Mouse (Mus musculus): ENCODE data around the gene 9530003J23Rik. TPM values are rescaled to one million over a fixed set of nuclear protein-coding genes. Genes with fewer than 3 reads are reported as not detected.
A peak's percentile ranks its signal among the peaks of the same experiment; 100 is the strongest.

Gene 9530003J23Rik
- polyA plus RNA-seq, 1 experiment: not detected

DNA sequence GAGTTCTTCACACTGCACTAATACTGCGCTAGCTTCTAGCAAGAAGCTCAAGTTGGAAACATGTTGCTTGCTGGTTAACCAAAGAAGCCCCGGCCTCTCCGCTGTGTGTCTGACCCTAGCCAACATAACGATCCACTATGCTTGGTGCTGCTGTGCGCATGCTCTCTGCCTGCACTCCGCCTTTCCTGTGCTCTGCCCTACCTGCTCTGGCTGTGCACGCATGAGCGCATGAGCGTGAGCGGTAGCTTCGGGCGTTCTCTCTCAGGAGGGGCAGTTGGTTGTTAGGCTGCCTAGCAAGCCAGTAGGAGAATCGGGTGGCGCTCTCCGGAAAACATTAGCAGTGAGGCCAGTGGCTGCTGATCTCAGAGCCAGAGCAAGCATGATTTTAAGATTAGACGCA, 8.7 kb downstream of the 9530003J23Rik start:
- Histone ChIP-seq H3K27me3 (ENCODE audit: control insufficient read depth) (peaks cover 2% of the 10 kb centered on the region; the same call in 1 of the 2 replicates), H3K9me3 (ENCODE audit: control insufficient read depth, low read length) (no peaks in the 10 kb centered on the region), H3K4me3 (replicated peaks) (no peak overlapping the region), H3K4me1 (ENCODE audit: control insufficient read depth) (peaks cover 5% of the 10 kb centered on the region), H3K36me3 (ENCODE audit: control insufficient read depth) (no peaks in the 10 kb centered on the region)
- no peak for TF ChIP-seq GATA1 (IDR thresholded peaks at IDR 0.05; ENCODE audit: low read length)
- no peak for TF ChIP-seq TAL1 (IDR thresholded peaks at IDR 0.05; ENCODE audit: low read length)

DNA sequence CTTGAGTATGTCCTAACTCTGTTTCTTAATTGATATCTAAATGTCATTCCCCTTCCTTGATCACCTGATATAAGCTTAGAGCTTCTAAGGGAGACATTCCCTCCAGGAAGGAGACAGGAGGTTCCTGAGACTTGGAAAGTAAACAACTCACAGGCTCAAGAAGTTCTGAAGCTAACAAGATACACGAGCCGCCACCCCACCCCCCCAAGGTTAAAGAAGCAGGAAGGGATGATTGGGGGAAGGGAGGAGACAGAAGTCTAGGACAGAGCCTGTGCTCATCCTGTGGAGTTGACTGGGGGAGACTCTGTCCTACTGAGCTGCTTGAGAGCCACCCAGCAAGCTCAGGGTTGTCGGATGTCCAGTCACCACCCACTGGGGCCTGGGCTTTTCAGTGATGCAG, 12.5 kb downstream of the 9530003J23Rik start:
- Histone ChIP-seq H3K36me3 (ENCODE audit: control insufficient read depth) (peaks cover 22% of the 10 kb centered on the region), H3K4me3 (replicated peaks) (no peak overlapping the region), H3K4me1 (ENCODE audit: control insufficient read depth) (peaks cover 26% of the 10 kb centered on the region), H3K9me3 (ENCODE audit: control insufficient read depth, low read length) (no peaks in the 10 kb centered on the region), H3K27me3 (ENCODE audit: control insufficient read depth) (peaks cover 2% of the 10 kb centered on the region; the same call in 1 of the 2 replicates)
- TF ChIP-seq GATA1 (IDR thresholded peaks at IDR 0.05; ENCODE audit: low read length) (no peak), TAL1 (IDR thresholded peaks at IDR 0.05; ENCODE audit: low read length) (no peak)

DNA sequence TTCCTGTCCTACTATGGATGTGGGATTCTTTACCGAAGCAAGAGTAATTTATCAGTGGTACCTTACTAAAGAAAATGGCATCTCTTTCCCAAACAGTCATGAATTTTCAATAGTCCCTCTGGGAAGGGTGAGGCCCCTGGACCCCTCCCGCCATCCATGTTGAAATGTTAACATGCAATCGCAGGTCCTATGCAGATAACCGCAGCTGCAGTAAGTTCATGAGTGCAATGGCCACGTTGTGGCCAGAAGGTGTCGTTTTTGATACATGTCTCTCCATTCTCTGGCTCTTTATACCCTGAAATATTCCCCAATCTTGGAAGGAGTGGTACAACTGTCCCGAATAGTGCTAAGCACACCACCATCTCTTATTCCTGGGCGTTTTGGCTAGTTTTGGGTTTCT, 13.4 kb downstream of the 9530003J23Rik start:
- Histone ChIP-seq H3K4me1 (ENCODE audit: control insufficient read depth) (peaks cover 26% of the 10 kb centered on the region), H3K9me3 (ENCODE audit: control insufficient read depth, low read length) (no peaks in the 10 kb centered on the region), H3K36me3 (ENCODE audit: control insufficient read depth) (peaks cover 31% of the 10 kb centered on the region), H3K27me3 (ENCODE audit: control insufficient read depth) (peaks cover 2% of the 10 kb centered on the region; the same call in 1 of the 2 replicates), H3K4me3 (replicated peaks) (peak overlapping the region; percentile 97)
- TF ChIP-seq TAL1 (IDR thresholded peaks at IDR 0.05; ENCODE audit: low read length): no peak
- no peak for TF ChIP-seq GATA1 (IDR thresholded peaks at IDR 0.05; ENCODE audit: low read length)

DNA sequence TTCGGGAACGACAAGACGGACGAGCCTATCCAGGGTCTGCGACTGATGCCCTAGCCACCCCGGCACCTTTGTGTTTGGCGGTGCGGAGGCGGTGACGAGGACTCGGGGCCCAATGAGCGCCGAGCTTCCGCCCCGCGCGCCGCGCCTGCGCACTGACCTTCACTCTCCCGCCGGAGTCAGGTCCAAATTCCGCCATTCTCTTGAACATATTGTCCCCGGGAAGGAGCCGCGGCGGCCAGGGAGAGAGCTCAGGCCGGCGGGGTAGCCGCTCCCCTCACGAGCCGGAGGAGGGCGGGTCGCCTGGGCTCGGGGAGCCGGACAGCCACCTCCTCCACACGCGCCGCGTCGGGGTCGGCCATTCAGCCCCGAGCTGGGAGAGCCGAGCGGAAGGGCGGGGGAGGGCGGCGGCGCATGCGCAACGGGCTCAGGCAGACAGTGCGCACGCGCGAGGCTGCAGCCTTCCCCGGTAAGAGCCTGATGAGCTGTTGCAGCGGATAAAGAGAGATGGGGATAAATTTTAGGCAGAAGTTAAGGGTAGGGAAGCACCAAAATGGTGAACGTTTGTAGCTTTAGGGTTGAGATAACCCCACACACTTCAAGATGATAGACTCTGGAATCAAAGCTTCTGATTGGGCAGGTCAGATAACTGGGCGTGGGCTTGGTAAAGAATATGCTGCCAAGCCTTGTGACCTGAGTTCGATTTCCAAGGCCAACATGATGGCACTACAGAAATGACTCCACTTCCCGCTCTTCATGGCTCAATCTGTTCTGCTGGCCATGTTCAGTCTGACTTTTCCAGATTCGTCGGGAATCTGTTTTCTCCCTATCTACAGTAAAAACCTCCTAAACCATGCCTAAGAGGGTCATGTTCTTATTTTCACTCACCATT, 14.2 kb downstream of the 9530003J23Rik start, which contains the start of gene Yeats4:
TSS of gene Yeats4 (minus strand) at position 406 of the 889 bp plus-strand sequence.
- Histone ChIP-seq H3K4me3 (replicated peaks) (peak within 1 kb of the TSS; percentile 97), H3K27me3 (ENCODE audit: control insufficient read depth) (no peaks in the 10 kb centered on the region; the same call in 1 of the 2 replicates), H3K4me1 (ENCODE audit: control insufficient read depth) (peaks cover 26% of the 10 kb centered on the region), H3K36me3 (ENCODE audit: control insufficient read depth) (peaks cover 38% of the 10 kb centered on the region), H3K9me3 (ENCODE audit: control insufficient read depth, low read length) (no peaks in the 10 kb centered on the region)
- TF ChIP-seq GATA1 (IDR thresholded peaks at IDR 0.05; ENCODE audit: low read length) (peak; percentile 29; the same call in 1 of the 2 replicates), TAL1 (IDR thresholded peaks at IDR 0.05; ENCODE audit: low read length) (no peak)

DNA sequence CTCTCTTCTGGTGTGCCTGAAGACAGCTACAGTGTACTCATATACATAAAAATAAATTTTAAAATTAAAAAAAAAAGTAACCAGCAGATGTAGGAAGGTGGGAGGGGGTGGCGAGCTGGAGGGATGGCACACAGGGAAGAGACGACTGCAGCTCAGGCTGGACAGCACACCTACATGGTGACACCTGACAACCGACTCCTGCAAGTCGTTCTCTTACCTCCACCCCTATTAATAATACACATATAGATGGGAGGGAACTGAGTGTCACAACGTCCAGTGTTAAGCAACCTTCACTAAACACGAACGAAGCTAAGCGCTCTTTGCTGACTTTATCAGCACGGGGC, 14.8 kb downstream of the 9530003J23Rik start:
- no peaks in the 10 kb centered on the region for H3K9me3 ChIP-seq (ENCODE audit: control insufficient read depth, low read length)
- H3K4me3 ChIP-seq (replicated peaks): peak overlapping the region; percentile 97
- TF ChIP-seq GATA1 (IDR thresholded peaks at IDR 0.05; ENCODE audit: low read length): no peak
- TF ChIP-seq TAL1 (IDR thresholded peaks at IDR 0.05; ENCODE audit: low read length): no peak
- H3K4me1 ChIP-seq (ENCODE audit: control insufficient read depth): peaks cover 26% of the 10 kb centered on the region
- no peaks in the 10 kb centered on the region; the same call in 1 of the 2 replicates for H3K27me3 ChIP-seq (ENCODE audit: control insufficient read depth)
- H3K36me3 ChIP-seq (ENCODE audit: control insufficient read depth): peaks cover 41% of the 10 kb centered on the region

DNA sequence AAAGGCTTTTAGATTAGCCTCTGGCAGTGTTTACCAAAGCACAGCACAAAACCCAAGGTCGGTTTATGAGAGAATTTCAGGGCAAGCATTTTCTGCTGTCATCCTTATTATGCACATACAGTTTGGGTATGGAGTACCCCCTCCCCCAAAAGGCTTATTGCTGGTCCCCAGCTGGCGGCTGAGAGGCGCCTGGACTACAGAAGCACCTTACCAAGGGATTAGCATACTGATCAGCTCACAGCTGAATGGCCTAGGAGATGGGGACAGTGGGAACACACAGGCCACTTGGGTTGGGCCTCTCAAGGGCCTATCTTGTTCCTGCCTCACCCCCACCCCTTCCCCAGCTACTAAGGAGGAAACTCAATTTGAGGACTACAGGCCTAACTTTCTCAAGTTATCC, 15.7 kb downstream of the 9530003J23Rik start:
- Histone ChIP-seq H3K4me3 (replicated peaks) (peak overlapping the region; percentile 97), H3K9me3 (ENCODE audit: control insufficient read depth, low read length) (no peaks in the 10 kb centered on the region), H3K27me3 (ENCODE audit: control insufficient read depth) (no peaks in the 10 kb centered on the region; the same call in 1 of the 2 replicates), H3K4me1 (ENCODE audit: control insufficient read depth) (peaks cover 26% of the 10 kb centered on the region), H3K36me3 (ENCODE audit: control insufficient read depth) (peaks cover 51% of the 10 kb centered on the region)
- no peak for TF ChIP-seq GATA1 (IDR thresholded peaks at IDR 0.05; ENCODE audit: low read length)
- no peak for TF ChIP-seq TAL1 (IDR thresholded peaks at IDR 0.05; ENCODE audit: low read length)

DNA sequence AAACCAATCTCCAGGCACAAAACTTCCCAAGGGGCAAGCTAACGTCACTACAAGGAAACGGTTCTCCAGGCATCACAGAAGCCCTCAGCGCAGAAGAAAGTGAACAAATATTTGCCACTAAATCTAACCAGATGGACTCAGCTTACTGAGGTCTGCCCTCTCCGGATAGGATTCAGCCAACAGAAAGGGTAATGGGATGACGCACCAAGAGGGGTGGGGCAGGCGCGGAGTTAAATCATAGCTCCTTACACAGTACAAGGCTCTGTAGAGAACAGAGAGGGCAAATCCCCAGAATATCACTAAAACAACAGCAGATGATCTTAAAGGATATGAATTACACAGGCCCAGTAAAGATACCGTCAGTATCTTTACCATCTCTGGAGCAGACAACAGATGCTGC, 20.2 kb downstream of the 9530003J23Rik start:
- Histone ChIP-seq H3K4me3 (replicated peaks) (no peak overlapping the region), H3K27me3 (ENCODE audit: control insufficient read depth) (no peaks in the 10 kb centered on the region), H3K9me3 (ENCODE audit: control insufficient read depth, low read length) (no peaks in the 10 kb centered on the region; the same call in 1 of the 2 replicates), H3K4me1 (ENCODE audit: control insufficient read depth) (peaks cover 24% of the 10 kb centered on the region), H3K36me3 (ENCODE audit: control insufficient read depth) (peaks cover 92% of the 10 kb centered on the region)
- TF ChIP-seq TAL1 (IDR thresholded peaks at IDR 0.05; ENCODE audit: low read length): no peak
- no peak for TF ChIP-seq GATA1 (IDR thresholded peaks at IDR 0.05; ENCODE audit: low read length)

DNA sequence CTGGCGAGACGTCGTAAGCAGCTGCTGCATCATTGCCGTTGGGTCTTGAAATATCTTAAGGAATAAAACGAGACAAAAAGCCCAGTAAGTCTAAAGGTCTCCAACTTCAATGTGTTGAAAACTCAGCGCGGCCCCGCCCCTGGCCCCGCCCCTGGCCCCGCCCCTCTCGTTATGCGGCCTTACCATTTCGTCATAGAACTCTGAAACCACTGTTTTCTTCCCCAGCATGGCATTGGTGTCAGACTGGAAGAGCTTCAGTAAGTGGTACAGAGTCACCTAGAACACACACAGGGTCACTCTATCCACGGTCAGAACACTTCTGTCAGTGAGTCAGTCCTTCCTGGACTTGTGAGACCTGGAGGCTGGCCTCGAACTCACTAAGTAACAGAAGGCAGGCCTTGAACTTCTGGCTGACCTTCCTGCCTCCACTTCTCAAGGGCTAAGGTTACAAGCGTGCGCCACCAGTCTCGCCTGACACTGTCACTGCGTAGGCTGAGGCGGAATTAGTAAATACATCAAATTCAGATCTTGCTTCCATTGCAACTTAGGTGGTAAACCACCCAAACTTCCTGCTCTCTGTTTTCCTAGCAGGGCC, 21.2 kb downstream of the 9530003J23Rik start:
- H3K27me3 ChIP-seq (ENCODE audit: control insufficient read depth): no peaks in the 10 kb centered on the region
- H3K9me3 ChIP-seq (ENCODE audit: control insufficient read depth, low read length): no peaks in the 10 kb centered on the region; the same call in 1 of the 2 replicates
- H3K4me1 ChIP-seq (ENCODE audit: control insufficient read depth): peaks cover 14% of the 10 kb centered on the region
- no peak for TF ChIP-seq TAL1 (IDR thresholded peaks at IDR 0.05; ENCODE audit: low read length)
- TF ChIP-seq GATA1 (IDR thresholded peaks at IDR 0.05; ENCODE audit: low read length): no peak
- H3K36me3 ChIP-seq (ENCODE audit: control insufficient read depth): peaks cover 92% of the 10 kb centered on the region
- no peak overlapping the region for H3K4me3 ChIP-seq (replicated peaks)

DNA sequence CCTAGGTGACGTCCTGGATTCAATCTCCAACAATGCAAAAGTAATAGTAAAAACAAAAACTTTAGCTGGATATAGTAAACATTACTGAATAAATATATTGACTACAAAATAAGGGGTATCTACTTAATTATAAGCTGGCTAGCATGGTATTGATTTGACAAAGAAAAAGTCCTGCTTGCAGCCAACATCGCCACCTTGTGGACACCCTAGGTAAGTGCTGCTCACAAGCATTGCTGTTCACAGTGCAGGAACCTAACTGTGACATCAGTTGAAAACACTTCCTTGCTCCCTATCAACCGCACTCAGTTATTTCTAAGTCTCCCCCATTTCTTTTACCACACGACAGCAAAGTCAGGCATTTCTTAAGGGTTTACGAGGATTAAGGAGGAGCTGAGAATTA, 21.7 kb downstream of the 9530003J23Rik start:
- Histone ChIP-seq H3K9me3 (ENCODE audit: control insufficient read depth, low read length) (no peaks in the 10 kb centered on the region; the same call in 1 of the 2 replicates), H3K4me3 (replicated peaks) (no peak overlapping the region), H3K4me1 (ENCODE audit: control insufficient read depth) (peaks cover 10% of the 10 kb centered on the region), H3K36me3 (ENCODE audit: control insufficient read depth) (peaks cover 92% of the 10 kb centered on the region), H3K27me3 (ENCODE audit: control insufficient read depth) (no peaks in the 10 kb centered on the region)
- TF ChIP-seq TAL1 (IDR thresholded peaks at IDR 0.05; ENCODE audit: low read length): no peak
